Mouse (Mus musculus) gastrocnemius, postnatal 14 days (tissue): ENCODE measurements around the gene Dcaf11. TPM values are rescaled to one million over a fixed set of nuclear protein-coding genes. Genes with fewer than 3 reads are reported as not detected.

Experiments used
- DNase-seq: peaks from one replicate; pipeline ENCODE4 v3.0.0; 2021; ENCODE audit warnings: mixed read lengths
- intact Hi-C: fragments of 180-260 bp; cut with DNase I; formaldehyde crosslinking; loops from one replicate; pipeline ENCODE4 v1.15.1; 2025; ENCODE audit warnings: low total_unique reads
- total RNA-seq, 2 experiments: library from RNA; stranded (reverse); gene quantifications; 2 replicates each; pipeline ENCODE4 v1.2.3; 2021

Gene Dcaf11
- total RNA-seq, 2 experiments from 2014 or later = 76.5 to 87.8 TPM

DNA sequence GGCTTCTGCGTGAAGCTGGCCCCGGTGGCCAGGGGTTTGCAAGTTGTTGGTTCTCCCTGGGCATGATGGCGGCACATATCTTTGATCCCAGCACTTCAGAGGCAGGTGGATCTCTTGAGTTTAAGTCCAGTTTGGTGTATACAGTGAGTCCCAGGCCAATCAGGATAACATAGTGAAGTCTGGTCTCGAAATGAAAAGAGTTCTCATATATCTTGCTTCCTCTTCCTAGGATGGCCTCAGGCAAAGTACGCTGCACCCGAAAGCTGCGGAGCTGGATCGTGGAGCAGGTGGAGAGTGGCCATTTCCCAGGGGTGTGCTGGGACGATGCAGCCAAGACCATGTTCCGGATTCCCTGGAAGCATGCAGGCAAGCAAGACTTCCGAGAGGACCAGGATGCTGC is 45.0 kb downstream of the Dcaf11 start:
- DNase-seq = no peak
- intact Hi-C loops = no loop called here

DNA sequence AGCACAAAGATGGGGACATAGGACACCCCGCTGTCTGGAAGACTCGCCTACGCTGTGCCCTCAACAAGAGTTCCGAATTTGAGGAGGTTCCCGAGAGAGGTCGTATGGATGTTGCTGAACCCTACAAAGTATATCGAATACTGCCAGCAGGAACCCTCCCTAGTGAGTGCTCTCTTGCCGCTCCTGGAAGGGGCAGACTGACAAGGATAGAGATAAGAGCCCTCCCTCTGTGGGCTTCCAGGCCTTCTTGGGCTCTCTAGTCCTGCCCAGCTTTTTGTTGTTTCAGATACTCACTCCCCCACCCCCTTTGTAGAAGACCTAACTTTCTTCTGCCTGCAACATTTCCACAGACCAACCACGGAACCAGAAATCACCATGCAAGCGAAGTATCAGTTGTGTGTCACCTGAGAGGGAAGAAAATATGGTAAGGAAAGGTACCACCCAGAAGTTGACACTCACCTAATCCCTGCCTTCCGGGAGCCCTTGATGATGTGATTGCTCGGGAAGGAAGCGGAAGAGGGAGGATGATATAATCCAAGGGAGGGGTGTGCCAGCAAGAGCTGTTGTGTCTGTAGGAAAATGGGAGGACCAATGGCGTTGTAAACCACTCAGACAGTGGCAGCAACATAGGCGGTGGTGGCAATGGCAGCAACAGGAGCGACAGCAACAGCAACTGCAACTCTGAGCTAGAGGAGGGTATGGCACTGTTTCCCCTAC is 46.1 kb downstream of the Dcaf11 start:
- intact Hi-C loops = no loop called here

DNA sequence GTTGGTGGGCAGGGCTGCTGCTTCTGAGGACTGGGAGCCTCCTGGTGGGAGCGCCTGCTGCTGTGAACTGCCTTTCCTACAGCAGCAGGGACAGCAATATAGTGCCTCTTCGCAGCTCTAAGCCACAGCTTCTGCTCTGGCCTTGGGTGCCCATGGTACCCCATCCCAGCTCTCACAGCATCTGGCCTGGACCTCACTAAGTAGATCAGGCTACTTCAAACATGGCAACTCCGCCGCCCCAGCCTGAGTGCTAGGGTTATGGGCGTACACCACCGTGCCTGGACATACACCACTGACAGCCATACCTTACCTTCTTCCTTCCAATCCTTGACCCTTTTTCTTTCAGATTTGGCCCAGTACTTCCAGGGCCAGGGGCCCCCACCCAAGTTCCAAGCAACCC is 48.5 kb downstream of the Dcaf11 start:
- intact Hi-C loops = no loop called here
- DNase-seq = no peak

More for the DNA sequence above, 46.1 kb downstream of the Dcaf11 start:
- no peak for DNase-seq

DNA sequence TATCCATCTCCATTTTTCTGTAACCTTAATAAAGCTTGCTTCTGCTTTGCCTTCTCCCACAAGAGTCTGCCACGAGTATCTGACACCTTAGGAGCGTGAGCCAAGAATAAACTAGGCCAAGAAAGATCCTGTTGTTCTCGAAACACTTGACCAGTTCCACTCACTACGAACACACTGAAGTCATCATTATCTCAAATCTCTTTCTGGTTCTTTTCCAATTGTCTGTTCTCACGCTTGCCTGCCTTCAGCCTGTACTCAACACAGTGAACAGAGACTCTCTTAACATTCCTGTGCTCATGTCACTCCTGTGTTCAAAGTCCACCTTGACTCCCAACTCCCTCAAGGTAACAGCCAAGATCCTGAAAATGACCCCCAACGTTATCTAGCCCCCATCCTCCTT is 53.5 kb downstream of the Dcaf11 start:
- no peak for DNase-seq
- intact Hi-C loops = no loop called here

DNA sequence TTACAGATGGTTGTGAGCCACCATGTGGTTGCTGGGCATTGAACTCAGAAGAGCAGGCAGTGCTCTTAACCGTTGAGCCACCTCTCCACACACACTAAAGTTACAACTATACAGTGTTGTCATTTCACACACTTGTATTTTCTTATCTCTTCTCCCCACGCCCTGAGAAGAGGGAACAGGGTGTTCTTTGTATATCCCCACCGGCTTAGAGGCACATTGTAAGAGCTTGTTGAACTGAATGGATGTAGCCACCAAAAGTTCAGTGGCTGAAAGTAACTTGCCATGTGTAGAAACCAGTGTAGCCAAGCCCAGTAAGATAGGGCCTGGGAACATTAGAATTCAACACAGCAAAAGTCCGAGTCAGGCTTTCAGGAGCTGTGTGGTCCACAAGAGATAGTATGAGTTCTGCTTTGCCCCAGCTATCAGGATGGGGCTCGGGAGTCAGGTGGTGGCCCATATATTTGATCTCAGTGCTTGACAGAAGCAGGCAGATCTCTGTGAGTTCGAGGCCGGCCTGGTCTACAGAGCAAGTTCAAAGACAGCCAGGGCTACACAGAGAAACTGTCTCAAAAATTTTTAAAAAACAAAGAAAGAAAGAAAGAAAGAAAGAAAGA is 54.9 kb downstream of the Dcaf11 start:
- DNase-seq = no peak
- intact Hi-C loops = no loop called here

DNA sequence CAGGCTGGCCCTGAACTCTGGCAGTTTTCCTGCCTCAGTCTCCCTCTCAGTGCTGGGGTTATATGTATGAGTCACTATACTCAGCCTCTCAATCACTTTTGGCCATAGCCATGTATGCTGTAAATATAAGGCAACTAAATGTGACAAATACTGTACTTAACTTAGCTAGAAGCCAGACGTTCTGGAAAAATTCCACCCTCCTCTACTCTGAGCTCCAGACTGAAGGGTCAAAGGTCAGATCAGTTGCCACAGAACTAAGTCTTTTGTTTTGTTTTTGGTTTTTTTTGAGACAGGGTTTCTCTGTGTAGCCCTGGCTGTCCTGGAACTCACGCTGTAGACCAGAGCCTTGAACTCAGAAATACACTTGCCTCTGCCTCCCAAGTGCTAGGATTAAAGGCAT is 56.1 kb downstream of the Dcaf11 start:
- intact Hi-C loops = no loop called here
- DNase-seq = no peak

DNA sequence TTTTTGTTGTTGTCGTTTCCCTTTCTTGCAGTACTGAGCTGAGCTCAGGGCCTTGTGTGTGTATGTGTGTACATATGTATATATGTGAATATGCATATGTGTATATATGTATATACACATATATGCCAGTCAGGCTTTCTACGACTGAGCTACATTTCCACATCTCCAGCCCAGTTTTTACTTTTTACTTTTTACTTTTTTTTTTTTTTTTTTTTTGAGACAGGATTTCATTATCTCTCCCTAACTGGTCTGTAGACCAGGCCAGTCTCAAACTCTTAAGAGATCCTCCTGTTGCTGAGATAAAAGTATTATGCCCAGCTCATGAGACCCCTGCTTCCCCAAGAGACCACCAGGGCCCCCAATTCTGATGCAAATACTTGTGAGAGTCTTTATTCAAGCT is 57.0 kb downstream of the Dcaf11 start:
- DNase-seq = no peak
- intact Hi-C loops = no loop called here

DNA sequence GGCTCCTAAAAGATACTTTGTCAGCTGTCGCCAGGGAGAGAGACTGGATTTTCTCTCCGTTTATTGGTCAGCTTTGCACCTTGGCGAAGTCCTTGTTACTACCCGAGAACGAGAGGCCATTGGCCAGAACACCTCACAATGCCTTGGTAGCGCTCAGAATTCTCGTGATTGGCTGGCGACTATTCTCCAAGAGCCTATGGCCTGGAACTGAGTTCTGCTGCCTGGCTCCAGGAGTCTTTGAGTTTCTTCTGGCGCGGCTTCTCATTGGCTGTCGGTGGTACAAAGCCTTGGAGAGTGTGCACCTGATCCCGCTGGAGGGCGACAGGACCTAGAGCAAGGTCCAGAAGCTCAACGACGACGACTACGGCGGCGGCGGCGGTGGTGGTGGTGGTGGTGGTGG is 58.0 kb downstream of the Dcaf11 start, which contains the start of gene Rec8:
Rec8 (plus strand) TSS at position 216 of the 400 bp plus-strand sequence.
- no peak for DNase-seq
- intact Hi-C loops = no loop called here

DNA sequence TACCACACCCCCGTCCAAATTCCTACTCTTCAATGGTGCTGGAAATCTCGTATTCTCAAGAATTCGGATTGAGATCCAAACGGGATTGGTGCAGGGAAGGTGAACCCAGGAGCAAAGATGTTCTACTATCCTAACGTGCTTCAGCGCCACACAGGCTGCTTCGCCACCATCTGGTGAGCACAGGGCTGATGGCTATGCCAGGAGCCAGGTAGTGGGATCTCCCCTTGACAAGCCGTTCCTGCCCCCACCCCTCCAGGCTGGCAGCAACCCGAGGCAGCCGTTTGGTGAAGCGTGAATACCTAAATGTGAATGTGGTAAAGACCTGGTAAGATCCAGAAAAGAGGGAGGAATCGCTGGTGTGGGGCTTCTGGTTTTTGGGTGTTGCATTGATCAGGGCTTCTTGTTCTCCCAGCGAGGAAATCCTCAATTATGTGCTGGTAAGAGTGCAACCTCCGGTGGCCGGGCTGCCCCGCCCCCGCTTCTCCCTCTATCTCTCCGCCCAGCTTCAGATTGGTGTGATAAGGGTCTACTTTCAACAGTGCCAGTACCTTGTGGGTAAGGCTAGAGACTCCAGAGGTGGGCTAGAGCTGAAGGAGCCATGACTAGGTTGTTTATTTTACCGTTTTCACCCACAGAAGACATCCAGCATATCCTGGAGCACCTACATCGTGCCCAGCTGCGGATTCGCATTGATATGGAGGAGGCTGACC is 58.8 kb downstream of the Dcaf11 start:
- intact Hi-C loops = no loop called here
- no peak for DNase-seq

Other genes with a start within 250 kb of the Dcaf11 start
- 10 to 100 TPM; 30.5 to 40.5 TPM for gene Dhrs4, start 81.2 kb upstream of the Dcaf11 start, total RNA-seq
- gene Carmil3, start 69.4 kb upstream of the Dcaf11 start, total RNA-seq = 1 to 10 TPM in 1 of 2 experiments, under 1 TPM in 1; 0.74 to 1.3 TPM
- gene Cpne6, start 49.6 kb upstream of the Dcaf11 start, total RNA-seq = under 1 TPM in 1 of 2 experiments, not detected in 1; 0.16 TPM
- gene Nrl, start 35.0 kb upstream of the Dcaf11 start, total RNA-seq = not detected
- gene Pck2, start 19.7 kb upstream of the Dcaf11 start, total RNA-seq = 10 to 100 TPM; 11.5 to 13.8 TPM
- not detected for gene A730061H03Rik, start 400 bp downstream of the Dcaf11 start, total RNA-seq
- 100 to 1,000 TPM; 415 to 455 TPM for gene Fitm1, start 15.6 kb downstream of the Dcaf11 start, total RNA-seq
- gene Psme1, start 18.1 kb downstream of the Dcaf11 start, total RNA-seq = 10 to 100 TPM; 48.3 to 49.7 TPM
- gene Emc9, start 25.3 kb downstream of the Dcaf11 start, total RNA-seq = 10 to 100 TPM; 38.6 to 39.4 TPM
- 10 to 100 TPM; 57.5 to 63.2 TPM for gene Psme2, start 31.1 kb downstream of the Dcaf11 start, total RNA-seq
- gene Rnf31, start 31.7 kb downstream of the Dcaf11 start, total RNA-seq = 10 to 100 TPM in 1 of 2 experiments, 1 to 10 TPM in 1; 9.4 to 11.7 TPM
- 1 to 10 TPM; 3.9 to 4.8 TPM for gene Irf9, start 43.6 kb downstream of the Dcaf11 start, total RNA-seq
- under 1 TPM; 0.53 to 0.72 TPM for gene Rec8, start 58.0 kb downstream of the Dcaf11 start, total RNA-seq
- gene Ipo4, start 76.0 kb downstream of the Dcaf11 start, total RNA-seq = 10 to 100 TPM; 52.5 to 62.0 TPM
- under 1 TPM; 0.27 to 0.96 TPM for gene Gm49378, start 77.9 kb downstream of the Dcaf11 start, total RNA-seq
- gene Tm9sf1, start 83.8 kb downstream of the Dcaf11 start, total RNA-seq = 10 to 100 TPM; 21.5 TPM
- under 1 TPM; 0.12 to 0.49 TPM for gene Tssk4, start 90.2 kb downstream of the Dcaf11 start, total RNA-seq
- 10 to 100 TPM; 17.8 to 19.7 TPM for gene Mdp1, start 100.5 kb downstream of the Dcaf11 start, total RNA-seq
- gene Gmpr2, start 111.9 kb downstream of the Dcaf11 start, total RNA-seq = 1 to 10 TPM; 4.0 to 4.3 TPM
- gene Nedd8, start 112.1 kb downstream of the Dcaf11 start, total RNA-seq = 100 to 1,000 TPM; 200 to 201 TPM
- gene Tinf2, start 121.8 kb downstream of the Dcaf11 start, total RNA-seq = 10 to 100 TPM; 10.3 to 11.2 TPM
- gene Tgm1, start 153.9 kb downstream of the Dcaf11 start, total RNA-seq = under 1 TPM; 0.16 to 0.35 TPM
- 1 to 10 TPM; 8.2 to 9.3 TPM for gene Rabggta, start 162.3 kb downstream of the Dcaf11 start, total RNA-seq
- 10 to 100 TPM; 28.5 to 30.2 TPM for gene Dhrs1, start 185.7 kb downstream of the Dcaf11 start, total RNA-seq
- gene Nop9, start 185.7 kb downstream of the Dcaf11 start, total RNA-seq = 10 to 100 TPM; 12.1 to 13.9 TPM
- gene Cideb, start 198.5 kb downstream of the Dcaf11 start, total RNA-seq = not detected
- under 1 TPM in 1 of 2 experiments, not detected in 1; 0.12 TPM for gene Ltb4r2, start 201.4 kb downstream of the Dcaf11 start, total RNA-seq
- gene Ltb4r1, start 206.0 kb downstream of the Dcaf11 start, total RNA-seq = under 1 TPM; 0.22 to 0.39 TPM
- 1 to 10 TPM; 7.1 to 8.6 TPM for gene Adcy4, start 224.1 kb downstream of the Dcaf11 start, total RNA-seq
- gene Ripk3, start 228.9 kb downstream of the Dcaf11 start, total RNA-seq = 1 to 10 TPM; 2.4 to 2.6 TPM